ENCODE assay signal across 22 mouse cellular contexts in genomic region chr5:37254523-37254922, GRCm38 (mm10). TPM values are rescaled to one million over a fixed set of nuclear protein-coding genes. Genes with fewer than 3 reads are reported as not detected.
DNase-seq lines count a peak whose midpoint lies in the region; ATAC-seq and TF ChIP-seq lines count a peak whose summit lies in the region.
"Had no signal": no experiment of that assay in that cellular context is flagged by ENCODE, and none has a peak within 500 bp of the region (broad histone marks: within the 10 kb centered on the region; RNA-seq: fewer than 3 reads in every experiment).

No protein-coding gene starts in this region.

- H3K9ac ChIP-seq in midbrain, postnatal 0 days (replicated peaks; ENCODE audit: low read length, poor library complexity, severe bottlenecking), result no peak overlapping the region
- H3K9ac ChIP-seq in midbrain, embryonic 16.5 days (ENCODE audit: low read depth, low read length), result no peak overlapping the region
- H3K9ac ChIP-seq: neural tube, embryonic 13.5 days had no signal

- H3K4me3 ChIP-seq in midbrain, postnatal 0 days (ENCODE audit: low read depth, low read length), result no peak overlapping the region
- H3K4me3 ChIP-seq in midbrain, embryonic 16.5 days (ENCODE audit: low read depth, low read length), result no peak overlapping the region
- no peak overlapping the region for H3K4me3 ChIP-seq in cerebellum, adult 2 months (replicated peaks; ENCODE audit: insufficient read depth, low read depth, low read length)
- H3K4me3 ChIP-seq: neural tube, embryonic 13.5 days had no signal

- H3K9me3 ChIP-seq in midbrain, postnatal 0 days (ENCODE audit: low read length), result no peaks in the 10 kb centered on the region
- H3K9me3 ChIP-seq in midbrain, embryonic 16.5 days (replicated peaks; ENCODE audit: control insufficient read depth, low read length, poor library complexity, severe bottlenecking), result no peaks in the 10 kb centered on the region
- H3K9me3 ChIP-seq: neural tube, embryonic 13.5 days had no signal

- H3K27me3 ChIP-seq in midbrain, postnatal 0 days (ENCODE audit: insufficient read depth, low read length), result no peaks in the 10 kb centered on the region
- no peaks in the 10 kb centered on the region for H3K27me3 ChIP-seq in midbrain, embryonic 16.5 days (ENCODE audit: control insufficient read depth, insufficient read depth, low read depth, low read length)
- H3K27me3 ChIP-seq in cerebellum, adult 2 months (ENCODE audit: control insufficient read depth, insufficient read depth, low read length), result no peaks in the 10 kb centered on the region
- H3K27me3 ChIP-seq: neural tube, embryonic 13.5 days had no signal

- H3K4me1 ChIP-seq in midbrain, postnatal 0 days (ENCODE audit: insufficient read depth, low read length), result peaks cover 13% of the 10 kb centered on the region
- peaks cover 59% of the 10 kb centered on the region for H3K4me1 ChIP-seq in midbrain, embryonic 16.5 days (ENCODE audit: control insufficient read depth, insufficient read depth, low read length)
- peaks cover 66% of the 10 kb centered on the region for H3K4me1 ChIP-seq in cerebellum, adult 2 months (ENCODE audit: control insufficient read depth, insufficient read depth, low read length)

- TF ChIP-seq POLR2A in cerebellum, adult 2 months (IDR thresholded peaks at IDR 0.05; ENCODE audit: borderline replicate concordance, insufficient read depth, low read length), result no peak

- ATAC-seq in frontal cortex, adult (ENCODE audit: low TSS enrichment), result peak; percentile 3; the same call in 1 of the 2 replicates
- ATAC-seq in midbrain, postnatal 0 days (ENCODE audit: low FRiP score), result no peak
- no peak for ATAC-seq in midbrain, embryonic 16.5 days
- ATAC-seq: activated CD4-positive, CD25-positive, alpha-beta regulatory T cell, adult 4 months; CD4-positive, CD25-positive, alpha-beta regulatory T cell, adult 4 months had no signal

- WGBS in midbrain, postnatal 0 days, result 90% methylated on average over 4 of the region's 4 CpGs
- WGBS in midbrain, embryonic 16.5 days, result 83% methylated on average over 4 of the region's 4 CpGs
- WGBS in cerebellum, adult 2 months, result 9% methylated on average over 4 of the region's 4 CpGs

- peaks cover 7% of the 10 kb centered on the region; the same call in 1 of the 2 replicates for H3K36me3 ChIP-seq in midbrain, postnatal 0 days (ENCODE audit: insufficient read depth, low read length)
- no peaks in the 10 kb centered on the region for H3K36me3 ChIP-seq in midbrain, embryonic 16.5 days (ENCODE audit: control insufficient read depth, insufficient read depth, low read length)

- DNase-seq in frontal cortex, adult 2 months (ENCODE audit: extremely low spot score in 1 of 2, low spot score in 1 of 2), result no peak
- peak; percentile 40 for DNase-seq in midbrain, postnatal 0 days (ENCODE audit: low spot score)
- DNase-seq in cerebellum, adult 2 months, result peak; percentile 50 to 63
- DNase-seq in cerebellum, postnatal 36 days, result peak; percentile 30 to 41
- no peak for DNase-seq in embryo, embryonic 9.5 days (ENCODE audit: extremely low spot score)
- no peak for DNase-seq in kidney, postnatal 25 days
- DNase-seq: adrenal gland, postnatal 25 days; gastrocnemius, postnatal 14 days; heart, adult 18-20 months; heart, postnatal 36 days; kidney, adult 8-10 months; kidney, postnatal 14 days; layer of hippocampus, adult 9-11 months; lung, adult 18-20 months; right cerebral cortex, postnatal 25 days had no signal

- no peak for TF ChIP-seq CTCF in midbrain, postnatal 0 days (IDR thresholded peaks at IDR 0.05)
- TF ChIP-seq CTCF in cerebellum, adult 2 months (IDR thresholded peaks at IDR 0.05; ENCODE audit: borderline replicate concordance, insufficient read depth, low read depth, low read length), result no peak

- no peak overlapping the region for H3K27ac ChIP-seq in midbrain, postnatal 0 days (ENCODE audit: low read depth, low read length)
- no peak overlapping the region for H3K27ac ChIP-seq in midbrain, embryonic 16.5 days (ENCODE audit: low read length)
- no peak overlapping the region; the same call in 1 of the 2 replicates for H3K27ac ChIP-seq in cerebellum, adult 2 months (ENCODE audit: insufficient read depth, low read length)
- H3K27ac ChIP-seq: neural tube, embryonic 13.5 days had no signal

- H3K4me2 ChIP-seq in midbrain, postnatal 0 days (ENCODE audit: low read depth, low read length, poor library complexity, severe bottlenecking), result no peak overlapping the region
- no peak overlapping the region for H3K4me2 ChIP-seq in midbrain, embryonic 16.5 days (ENCODE audit: low read length)
- H3K4me2 ChIP-seq: liver, embryonic 11.5 days; neural tube, embryonic 13.5 days had no signal

RNA-seq across cellular contexts. Expression of gene Crmp1, which starts 12.8 kb away (rescaled TPM):
- 289 and 299 TPM in 2 replicates for polyA plus RNA-seq in frontal cortex, adult 2 months (2012; rRNA removed)
- total RNA-seq in midbrain, postnatal 0 days (2014; rRNA removed), result 954 and 1,050 TPM in 2 replicates
- polyA plus RNA-seq in midbrain, postnatal 0 days (2015; fragmentation: Nextera tagmentation; extraction: Ambion mirVana), result 851 and 872 TPM in 2 replicates
- polyA plus RNA-seq in midbrain, embryonic 16.5 days (2015; fragmentation: Nextera tagmentation; extraction: Ambion mirVana), result 977 and 1,010 TPM in 2 replicates
- 207 and 227 TPM in 2 replicates for polyA plus RNA-seq in cerebellum, adult 2 months (2012; rRNA removed)
- total RNA-seq: megakaryocyte-erythroid progenitor cell, adult 5-6 weeks had no signal

Comparison
In these comparisons a context has a peak if more than half of its experiments do, and no peak if none do; other contexts are left out.
1. DNase-seq: peak in midbrain, postnatal 0 days (single experiment), cerebellum, adult 2 months (2 of 2) and cerebellum, postnatal 36 days (2 of 2); none in frontal cortex, adult 2 months (0 of 2), embryo, embryonic 9.5 days (single experiment) and kidney, postnatal 25 days (0 of 2).